Mouse (Mus musculus) MEL (cell line): ENCODE results near the gene Tor1a. TPM values are rescaled to one million over a fixed set of nuclear protein-coding genes. Genes with fewer than 3 reads are reported as not detected.
"Not testable (repeated sequence)": the region's sequence is repeated elsewhere in the genome, so short reads cannot be mapped to it uniquely, and the experiment has no call there.

Source experiments
- DNase-seq: peaks from one replicate; pipeline ENCODE4 v3.0.0; 2011; ENCODE audit warnings: low read depth, low spot score
- H3K27ac ChIP-seq: 2 replicates; pipeline ENCODE4 v1.5.1; 2012; ENCODE audit warnings: low read depth, mild to moderate bottlenecking, control low read depth, low read length, moderate library complexity; ENCODE audit not compliant: control insufficient read depth
- H3K27me3 ChIP-seq, 2 experiments: fragments of 150-350 bp in 1 of 2; sonication (generic) in 1 of 2; 2 replicates each; pipeline ENCODE4 v1.6.1; 2012; ENCODE audit warnings: low read length in 2 of 2, mild to moderate bottlenecking in 2 of 2, improper control_type of control experiment in 1 of 2, moderate library complexity in 1 of 2; ENCODE audit not compliant: insufficient read depth in 2 of 2, control insufficient read depth in 1 of 2
- H3K36me3 ChIP-seq, 2 experiments: 2 replicates each; pipeline ENCODE4 v1.6.1; 2012 to 2014; ENCODE audit warnings: low read length in 2 of 2, improper control_type of control experiment in 1 of 2, inconsistent platforms in 1 of 2, mild to moderate bottlenecking in 1 of 2; ENCODE audit not compliant: insufficient read depth in 2 of 2, control insufficient read depth in 1 of 2
- H3K4me1 ChIP-seq, 2 experiments: fragments of 150-350 bp in 1 of 2; sonication (generic) in 1 of 2; 2 replicates each; pipeline ENCODE4 v1.6.1; 2012; ENCODE audit warnings: low read length in 2 of 2, improper control_type of control experiment in 1 of 2, mild to moderate bottlenecking in 1 of 2; ENCODE audit not compliant: insufficient read depth in 2 of 2, control insufficient read depth in 1 of 2
- H3K4me3 ChIP-seq, 2 experiments: fragments of 150-350 bp in 1 of 2; sonication (generic) in 1 of 2; 2 replicates each; pipeline ENCODE4 v1.5.1; 2012; ENCODE audit warnings: low read depth in 2 of 2, low read length in 2 of 2, mild to moderate bottlenecking in 2 of 2, moderate library complexity in 2 of 2, control low read depth in 1 of 2, improper control_type of control experiment in 1 of 2; ENCODE audit not compliant: control insufficient read depth in 1 of 2, insufficient read depth in 1 of 2
- H3K79me2 ChIP-seq: 2 replicates; pipeline ENCODE4 v1.6.1; 2012; ENCODE audit warnings: mild to moderate bottlenecking, low read length, moderate library complexity; ENCODE audit not compliant: control insufficient read depth, poor library complexity, insufficient read depth
- H3K9ac ChIP-seq: 2 replicates; pipeline ENCODE4 v1.6.1; 2012; ENCODE audit warnings: low read depth, mild to moderate bottlenecking, control low read depth, low read length, moderate library complexity; ENCODE audit not compliant: control insufficient read depth, poor library complexity, severe bottlenecking
- H3K9me3 ChIP-seq: fragments of 150-350 bp; sonication (generic); replicated peaks from 2 replicates; pipeline ENCODE4 v1.6.1; 2012; ENCODE audit warnings: mild to moderate bottlenecking, low read length, improper control_type of control experiment, moderate library complexity; ENCODE audit not compliant: insufficient read depth
- CHD1 ChIP-seq: IDR thresholded peaks from 2 replicates; pipeline ENCODE4 v1.6.1; 2012; ENCODE audit warnings: low read depth, mild to moderate bottlenecking, inconsistent platforms, low read length, improper control_type of control experiment
- CHD2 ChIP-seq: IDR thresholded peaks from 2 replicates; pipeline ENCODE4 v1.6.1; 2011; ENCODE audit warnings: low read length, improper control_type of control experiment
- CTCF ChIP-seq, 3 experiments: IDR thresholded peaks in 2 of 3; conservative IDR thresholded peaks in 1 of 3; 2 replicates each; pipeline ENCODE4 v1.5.1; 2011 to 2012; ENCODE audit warnings: low read length in 3 of 3, low read depth in 2 of 3, mild to moderate bottlenecking in 2 of 3, improper control_type of control experiment in 1 of 3, inconsistent platforms in 1 of 3, mixed read lengths in 1 of 3, moderate library complexity in 1 of 3; ENCODE audit not compliant: control insufficient read depth in 1 of 3, insufficient read depth in 1 of 3, poor library complexity in 1 of 3, severe bottlenecking in 1 of 3
- ELF1 ChIP-seq: IDR thresholded peaks from 2 replicates; pipeline ENCODE4 v1.6.1; 2014; ENCODE audit warnings: low read depth, mild to moderate bottlenecking, inconsistent platforms, low read length, improper control_type of control experiment, moderate library complexity
- EP300 ChIP-seq, 2 experiments: IDR thresholded peaks; 2 replicates each; pipeline ENCODE4 v1.6.1; 2011; ENCODE audit warnings: improper control_type of control experiment in 2 of 2, low read length in 2 of 2, low read depth in 1 of 2, mild to moderate bottlenecking in 1 of 2
- GABPA ChIP-seq: IDR thresholded peaks from 2 replicates; pipeline ENCODE4 v1.6.1; 2012; ENCODE audit warnings: low read depth, mild to moderate bottlenecking, inconsistent platforms, low read length, improper control_type of control experiment, moderate library complexity
- GATA1 ChIP-seq: IDR thresholded peaks from 2 replicates; pipeline ENCODE4 v1.6.1; 2011; ENCODE audit warnings: low read depth, low read length, improper control_type of control experiment
- KAT2A ChIP-seq: conservative IDR thresholded peaks from 2 replicates; pipeline ENCODE4 v1.6.1; 2012; ENCODE audit warnings: low read depth, low read length, improper control_type of control experiment, inconsistent platforms
- MAX ChIP-seq: IDR thresholded peaks from 2 replicates; pipeline ENCODE4 v1.6.1; 2011; ENCODE audit warnings: low read length, improper control_type of control experiment
- MAZ ChIP-seq: IDR thresholded peaks from 2 replicates; pipeline ENCODE4 v1.6.1; 2012; ENCODE audit warnings: low read depth, mild to moderate bottlenecking, inconsistent platforms, low read length, improper control_type of control experiment
- NRF1 ChIP-seq: IDR thresholded peaks from 2 replicates; pipeline ENCODE4 v1.6.1; 2014; ENCODE audit warnings: low read depth, mild to moderate bottlenecking, inconsistent platforms, low read length, improper control_type of control experiment, moderate library complexity; ENCODE audit not compliant: poor library complexity, insufficient read depth, severe bottlenecking
- POLR2AphosphoS5 ChIP-seq: IDR thresholded peaks from 2 replicates; pipeline ENCODE4 v1.6.1; 2012; ENCODE audit warnings: low read depth, borderline replicate concordance, mild to moderate bottlenecking, inconsistent platforms, low read length, moderate library complexity, mixed read lengths
- RAD21 ChIP-seq: IDR thresholded peaks from 2 replicates; pipeline ENCODE4 v1.6.1; 2011; ENCODE audit warnings: mild to moderate bottlenecking, low read depth, low read length, improper control_type of control experiment
- RCOR1 ChIP-seq: IDR thresholded peaks from 2 replicates; pipeline ENCODE4 v1.6.1; 2012; ENCODE audit warnings: low read depth, mild to moderate bottlenecking, inconsistent platforms, low read length, improper control_type of control experiment
- SIN3A ChIP-seq: IDR thresholded peaks from 2 replicates; pipeline ENCODE4 v1.6.1; 2012; ENCODE audit warnings: low read length, improper control_type of control experiment, inconsistent platforms
- TAL1 ChIP-seq: IDR thresholded peaks from 2 replicates; pipeline ENCODE4 v1.6.1; 2012; ENCODE audit warnings: mild to moderate bottlenecking, inconsistent platforms, low read length, moderate library complexity, mixed read lengths
- TBP ChIP-seq: IDR thresholded peaks from 2 replicates; pipeline ENCODE4 v1.8.0; 2011; ENCODE audit warnings: low read depth, low read length, improper control_type of control experiment
- TCF12 ChIP-seq: IDR thresholded peaks from 2 replicates; pipeline ENCODE4 v1.6.1; 2014; ENCODE audit warnings: low read depth, mild to moderate bottlenecking, inconsistent platforms, low read length, improper control_type of control experiment, moderate library complexity
- UBTF ChIP-seq: IDR thresholded peaks from 2 replicates; pipeline ENCODE4 v1.6.1; 2012; ENCODE audit warnings: low read depth, mild to moderate bottlenecking, inconsistent platforms, low read length, improper control_type of control experiment, moderate library complexity, borderline replicate concordance; ENCODE audit not compliant: insufficient read depth
- ZC3H11A ChIP-seq: IDR thresholded peaks from 2 replicates; pipeline ENCODE4 v1.6.1; 2012; ENCODE audit warnings: low read depth, mild to moderate bottlenecking, inconsistent platforms, low read length, improper control_type of control experiment
- ZKSCAN1 ChIP-seq: IDR thresholded peaks from 2 replicates; pipeline ENCODE4 v1.6.1; 2012; ENCODE audit warnings: low read depth, mild to moderate bottlenecking, inconsistent platforms, low read length, improper control_type of control experiment, moderate library complexity
- polyA plus RNA-seq, 2 experiments: library from polyadenylated mRNA; stranded (reverse) in 1 of 2; unstranded in 1 of 2; fragments of >175 nt in 1 of 2; fragments of >200 nt in 1 of 2; gene quantifications; 2 replicates each; pipeline versions ENCODE4 v1.2.1 to v1.2.4; 2012; ENCODE audit warnings: low replicate concordance in 2 of 2, low read depth in 1 of 2; ENCODE audit not compliant: insufficient read length in 2 of 2, insufficient read depth in 1 of 2, missing spikeins in 1 of 2
- total RNA-seq: library from RNA; depleted of rRNA; stranded (reverse); fragments of 300-350 nt; gene quantifications from 2 replicates; pipeline ENCODE4 v1.2.3, GENCODE M21; 2012

Tor1a gene
- total and polyA plus RNA-seq, 3 experiments: 55.6 to 60.1 TPM; not detected in 1

- Histone ChIP-seq H3K36me3 (peaks cover 0 to 12% of the 10 kb centered on the region in 2 experiments; a peak in 2 of 4 replicates), H3K27me3 (no peaks in the 10 kb centered on the region), H3K9me3 (no peaks in the 10 kb centered on the region), H3K4me1 (peaks cover 3 to 13% of the 10 kb centered on the region in 2 experiments; a peak in 3 of 4 replicates), H3K27ac (no peak overlapping the region), H3K79me2 (no peaks in the 10 kb centered on the region), H3K4me3 (no peak overlapping the region), H3K9ac (no peak overlapping the region)
- TF ChIP-seq MAZ (no peak), POLR2AphosphoS5 (no peak), NRF1 (no peak), SIN3A (no peak), KAT2A (no peak), ZKSCAN1 (no peak), ELF1 (no peak), CTCF (IDR thresholded peaks at IDR 0.05 in 2 of 3, conservative IDR thresholded peaks at IDR 0.05 in 1 of 3; ENCODE audit: control insufficient read depth in 1 of 3, insufficient read depth in 1 of 3, low read depth in 2 of 3, low read length in 3 of 3, poor library complexity in 1 of 3, severe bottlenecking in 1 of 3) (no peak), CHD2 (no peak), TBP (no peak)
- no peak for DNase-seq
Observed at GRCm38 (mm10) chr2:30918126-30918525, 49.6 kb downstream of the Tor1a start.

- Histone ChIP-seq H3K4me3 (no peak overlapping the region), H3K9me3 (no peaks in the 10 kb centered on the region), H3K27ac (no peak overlapping the region), H3K27me3 (no peaks in the 10 kb centered on the region), H3K9ac (no peak overlapping the region), H3K79me2 (no peaks in the 10 kb centered on the region), H3K4me1 (peaks cover 3 to 13% of the 10 kb centered on the region in 2 experiments; a peak in 3 of 4 replicates), H3K36me3 (peaks cover 0 to 12% of the 10 kb centered on the region in 2 experiments; a peak in 2 of 4 replicates)
- TF ChIP-seq POLR2AphosphoS5: no peak
- TF ChIP-seq RCOR1: no peak
- TF ChIP-seq ZC3H11A: no peak
- no peak for TF ChIP-seq GATA1
- TF ChIP-seq TCF12: no peak
- no peak for TF ChIP-seq SIN3A
- TF ChIP-seq GABPA: no peak
- TF ChIP-seq TAL1: no peak
- no peak for TF ChIP-seq EP300 (IDR thresholded peaks at IDR 0.05; ENCODE audit: low read depth in 1 of 2, low read length in 2 of 2)
- TF ChIP-seq MAX: no peak
- no peak for TF ChIP-seq ELF1
- TF ChIP-seq CHD1: no peak
- no peak for TF ChIP-seq RAD21
- no peak for TF ChIP-seq UBTF
- DNase-seq: no peak
Observed at GRCm38 (mm10) chr2:30917649-30918048, 50.1 kb downstream of the Tor1a start.

GRCm38 (mm10) chr2:30915933-30916332, 51.8 kb downstream of the Tor1a start:
- Histone ChIP-seq H3K4me1 (peaks cover 3 to 13% of the 10 kb centered on the region in 2 experiments; a peak in 3 of 4 replicates), H3K36me3 (peaks cover 0 to 12% of the 10 kb centered on the region in 2 experiments; a peak in 2 of 4 replicates)
- not testable (repeated sequence) for H3K27ac ChIP-seq, DNase-seq, H3K9me3 ChIP-seq, H3K4me3 ChIP-seq, H3K27me3 ChIP-seq, H3K9ac ChIP-seq, H3K79me2 ChIP-seq
